Mouse (Mus musculus): ENCODE data around the gene Hoxb6.

The Hoxb6 gene

GRCm38 (mm10) chr11:96350791-96351190 is 58.5 kb downstream of the Hoxb6 start:
- no peak for DNase-seq (ENCODE audit: low read depth, low spot score)
